Mouse (Mus musculus): ENCODE data around the gene Sorbs1. TPM values are rescaled to one million over a fixed set of nuclear protein-coding genes. Genes with fewer than 3 reads are reported as not detected.
A peak's percentile ranks its signal among the peaks of the same experiment; 100 is the strongest.
"Not testable (repeated sequence)": the region's sequence is repeated elsewhere in the genome, so short reads cannot be mapped to it uniquely, and the experiment has no call there.

Gene Sorbs1
- polyA plus RNA-seq (2012; fragmentation: generic; extraction: Trizol): 38.8 TPM

GRCm38 (mm10) chr19:40513632-40514078 is at the start of gene Sorbs1:
Sorbs1 (minus strand) TSS chr19:40513779.
- Histone ChIP-seq H3K27me3 (ENCODE audit: control insufficient read depth, insufficient read depth, insufficient read length) (no peaks in the 10 kb centered on the region), H3K79me2 (ENCODE audit: control insufficient read depth, insufficient read depth) (peaks cover 17% of the 10 kb centered on the region), H3ac (ENCODE audit: control insufficient read depth, insufficient read length) (peak within 1 kb of the TSS; percentile 18), H3K4me2 (ENCODE audit: low read depth) (peak within 1 kb of the TSS; percentile 93), H3K36me3 (ENCODE audit: control insufficient read depth, insufficient read depth) (no peaks in the 10 kb centered on the region), H3K4me3 (peak within 1 kb of the TSS; percentile 75)
- TF ChIP-seq CEBPB (IDR thresholded peaks at IDR 0.05; ENCODE audit: insufficient read depth, poor library complexity, severe bottlenecking): no peak
- TF ChIP-seq MAX (IDR thresholded peaks at IDR 0.05; ENCODE audit: low read depth): no peak
- TF ChIP-seq SRF (IDR thresholded peaks at IDR 0.05; ENCODE audit: control insufficient read depth, insufficient read length, low read depth): peak; percentile 20
- TF ChIP-seq MYOG (IDR thresholded peaks at IDR 0.05; ENCODE audit: control insufficient read depth in 1 of 3, insufficient read depth in 1 of 3, insufficient read length in 2 of 3, low read depth in 2 of 3): no peak
- TF ChIP-seq TCF12 (IDR thresholded peaks at IDR 0.05; ENCODE audit: insufficient read depth, poor library complexity, severe bottlenecking): no peak
- TF ChIP-seq TCF3 (IDR thresholded peaks at IDR 0.05; ENCODE audit: insufficient read length, low read depth): no peak
- TF ChIP-seq USF1 (IDR thresholded peaks at IDR 0.05; ENCODE audit: low read depth): no peak
- no peak for TF ChIP-seq REST (IDR thresholded peaks at IDR 0.05; ENCODE audit: insufficient read depth, insufficient read length)
- peak; percentile 93 for TF ChIP-seq POLR2A (IDR thresholded peaks at IDR 0.05; ENCODE audit: insufficient read length, low read depth)
- TF ChIP-seq POLR2AphosphoS2 (IDR thresholded peaks at IDR 0.05; ENCODE audit: insufficient read length, low read depth): peak; percentile 93
- no peak for TF ChIP-seq E2F4 (IDR thresholded peaks at IDR 0.05; ENCODE audit: insufficient read depth)
- peak in 1 of 3 experiments; percentile 13 for TF ChIP-seq MYOD1 (IDR thresholded peaks at IDR 0.05; ENCODE audit: control insufficient read depth in 1 of 3, insufficient read length in 2 of 3, low read depth in 2 of 3)

GRCm38 (mm10) chr19:40561521-40561920 is 47.9 kb upstream of the Sorbs1 start:
- H3K4me3 ChIP-seq; H3K27me3 ChIP-seq (ENCODE audit: control insufficient read depth, insufficient read depth, insufficient read length); H3K4me2 ChIP-seq (ENCODE audit: low read depth); H3K79me2 ChIP-seq (ENCODE audit: control insufficient read depth, insufficient read depth); H3ac ChIP-seq (ENCODE audit: control insufficient read depth, insufficient read length): not testable (repeated sequence)
- peaks cover 28% of the 10 kb centered on the region for H3K36me3 ChIP-seq (ENCODE audit: control insufficient read depth, insufficient read depth)

- no peak overlapping the region for H3ac ChIP-seq (ENCODE audit: control insufficient read depth, insufficient read length)
- H3K79me2 ChIP-seq (ENCODE audit: control insufficient read depth, insufficient read depth): no peaks in the 10 kb centered on the region
- TF ChIP-seq CEBPB (IDR thresholded peaks at IDR 0.05; ENCODE audit: insufficient read depth, poor library complexity, severe bottlenecking) (no peak), TCF12 (IDR thresholded peaks at IDR 0.05; ENCODE audit: insufficient read depth, poor library complexity, severe bottlenecking) (no peak), USF1 (IDR thresholded peaks at IDR 0.05; ENCODE audit: low read depth) (no peak), E2F4 (IDR thresholded peaks at IDR 0.05; ENCODE audit: insufficient read depth) (no peak), SRF (IDR thresholded peaks at IDR 0.05; ENCODE audit: control insufficient read depth, insufficient read length, low read depth) (no peak), MYOD1 (IDR thresholded peaks at IDR 0.05; ENCODE audit: control insufficient read depth in 1 of 3, insufficient read length in 2 of 3, low read depth in 2 of 3) (no peak), MYOG (IDR thresholded peaks at IDR 0.05; ENCODE audit: control insufficient read depth in 1 of 3, insufficient read depth in 1 of 3, insufficient read length in 2 of 3, low read depth in 2 of 3) (no peak), REST (IDR thresholded peaks at IDR 0.05; ENCODE audit: insufficient read depth, insufficient read length) (no peak), POLR2AphosphoS2 (IDR thresholded peaks at IDR 0.05; ENCODE audit: insufficient read length, low read depth) (no peak), TCF3 (IDR thresholded peaks at IDR 0.05; ENCODE audit: insufficient read length, low read depth) (no peak), MAX (IDR thresholded peaks at IDR 0.05; ENCODE audit: low read depth) (no peak), POLR2A (IDR thresholded peaks at IDR 0.05; ENCODE audit: insufficient read length, low read depth) (no peak)
- H3K4me2 ChIP-seq (ENCODE audit: low read depth): no peak overlapping the region
- H3K27me3 ChIP-seq (ENCODE audit: control insufficient read depth, insufficient read depth, insufficient read length): no peaks in the 10 kb centered on the region
- H3K4me3 ChIP-seq: no peak overlapping the region
- peaks cover 37% of the 10 kb centered on the region for H3K36me3 ChIP-seq (ENCODE audit: control insufficient read depth, insufficient read depth)
Observed at GRCm38 (mm10) chr19:40556029-40556428, 42.5 kb upstream of the Sorbs1 start.

- peaks cover 45% of the 10 kb centered on the region for H3K36me3 ChIP-seq (ENCODE audit: control insufficient read depth, insufficient read depth)
- no peaks in the 10 kb centered on the region for H3K27me3 ChIP-seq (ENCODE audit: control insufficient read depth, insufficient read depth, insufficient read length)
- no peak for TF ChIP-seq SRF (IDR thresholded peaks at IDR 0.05; ENCODE audit: control insufficient read depth, insufficient read length, low read depth)
- TF ChIP-seq E2F4 (IDR thresholded peaks at IDR 0.05; ENCODE audit: insufficient read depth): no peak
- no peak for TF ChIP-seq MYOD1 (IDR thresholded peaks at IDR 0.05; ENCODE audit: control insufficient read depth in 1 of 3, insufficient read length in 2 of 3, low read depth in 2 of 3)
- TF ChIP-seq TCF3 (IDR thresholded peaks at IDR 0.05; ENCODE audit: insufficient read length, low read depth): no peak
- no peak for TF ChIP-seq TCF12 (IDR thresholded peaks at IDR 0.05; ENCODE audit: insufficient read depth, poor library complexity, severe bottlenecking)
- no peak for TF ChIP-seq MAX (IDR thresholded peaks at IDR 0.05; ENCODE audit: low read depth)
- TF ChIP-seq USF1 (IDR thresholded peaks at IDR 0.05; ENCODE audit: low read depth): no peak
- TF ChIP-seq MYOG (IDR thresholded peaks at IDR 0.05; ENCODE audit: control insufficient read depth in 1 of 3, insufficient read depth in 1 of 3, insufficient read length in 2 of 3, low read depth in 2 of 3): no peak
- TF ChIP-seq POLR2AphosphoS2 (IDR thresholded peaks at IDR 0.05; ENCODE audit: insufficient read length, low read depth): no peak
- no peak for TF ChIP-seq REST (IDR thresholded peaks at IDR 0.05; ENCODE audit: insufficient read depth, insufficient read length)
- TF ChIP-seq POLR2A (IDR thresholded peaks at IDR 0.05; ENCODE audit: insufficient read length, low read depth): no peak
- no peak for TF ChIP-seq CEBPB (IDR thresholded peaks at IDR 0.05; ENCODE audit: insufficient read depth, poor library complexity, severe bottlenecking)
- no peak overlapping the region for H3ac ChIP-seq (ENCODE audit: control insufficient read depth, insufficient read length)
- no peak overlapping the region for H3K4me2 ChIP-seq (ENCODE audit: low read depth)
- H3K79me2 ChIP-seq (ENCODE audit: control insufficient read depth, insufficient read depth): no peaks in the 10 kb centered on the region
- no peak overlapping the region for H3K4me3 ChIP-seq
Observed at GRCm38 (mm10) chr19:40555136-40555535, 41.6 kb upstream of the Sorbs1 start.

- no peak overlapping the region for H3K4me2 ChIP-seq (ENCODE audit: low read depth)
- H3K79me2 ChIP-seq (ENCODE audit: control insufficient read depth, insufficient read depth): no peaks in the 10 kb centered on the region
- TF ChIP-seq MYOG (IDR thresholded peaks at IDR 0.05; ENCODE audit: control insufficient read depth in 1 of 3, insufficient read depth in 1 of 3, insufficient read length in 2 of 3, low read depth in 2 of 3): no peak
- TF ChIP-seq SRF (IDR thresholded peaks at IDR 0.05; ENCODE audit: control insufficient read depth, insufficient read length, low read depth): no peak
- TF ChIP-seq TCF12 (IDR thresholded peaks at IDR 0.05; ENCODE audit: insufficient read depth, poor library complexity, severe bottlenecking): no peak
- no peak for TF ChIP-seq REST (IDR thresholded peaks at IDR 0.05; ENCODE audit: insufficient read depth, insufficient read length)
- TF ChIP-seq MYOD1 (IDR thresholded peaks at IDR 0.05; ENCODE audit: control insufficient read depth in 1 of 3, insufficient read length in 2 of 3, low read depth in 2 of 3): no peak
- no peak for TF ChIP-seq CEBPB (IDR thresholded peaks at IDR 0.05; ENCODE audit: insufficient read depth, poor library complexity, severe bottlenecking)
- TF ChIP-seq E2F4 (IDR thresholded peaks at IDR 0.05; ENCODE audit: insufficient read depth): no peak
Observed at GRCm38 (mm10) chr19:40554343-40554742, 40.8 kb upstream of the Sorbs1 start.

More at GRCm38 (mm10) chr19:40554343-40554742, 40.8 kb upstream of the Sorbs1 start:
- Histone ChIP-seq H3K36me3 (ENCODE audit: control insufficient read depth, insufficient read depth) (peaks cover 45% of the 10 kb centered on the region), H3K4me3 (no peak overlapping the region), H3K27me3 (ENCODE audit: control insufficient read depth, insufficient read depth, insufficient read length) (no peaks in the 10 kb centered on the region), H3ac (ENCODE audit: control insufficient read depth, insufficient read length) (no peak overlapping the region)

Measured in myocyte (in vitro differentiated cells).